Mouse (Mus musculus) CH12.LX (cell line): ENCODE measurements around the gene Map3k12. TPM values are rescaled to one million over a fixed set of nuclear protein-coding genes. Genes with fewer than 3 reads are reported as not detected.

Experiments
- DNase-seq: peaks from one replicate; pipeline ENCODE4 v3.0.0-alpha.2; 2013; ENCODE audit errors: extremely low read depth
- H3K27ac ChIP-seq: 2 replicates; pipeline ENCODE4 v1.5.1; 2012; ENCODE audit warnings: low read depth, mild to moderate bottlenecking, control low read depth, moderate library complexity; ENCODE audit not compliant: insufficient read depth
- H3K27me3 ChIP-seq: replicated peaks from 2 replicates; pipeline ENCODE3; 2012; ENCODE audit warnings: inconsistent platforms
- H3K36me3 ChIP-seq, 2 experiments: replicated peaks in 1 of 2; 2 replicates each; pipeline versions ENCODE3 to v1.6.1; 2012; ENCODE audit warnings: inconsistent platforms in 1 of 2, low read length in 1 of 2, mild to moderate bottlenecking in 1 of 2, mixed read lengths in 1 of 2, moderate library complexity in 1 of 2; ENCODE audit not compliant: control insufficient read depth in 1 of 2, insufficient read depth in 1 of 2
- H3K4me1 ChIP-seq, 2 experiments: 2 replicates each; pipeline ENCODE4 v1.6.1; 2012; ENCODE audit warnings: inconsistent platforms in 1 of 2, moderate library complexity in 1 of 2; ENCODE audit not compliant: insufficient read depth in 2 of 2, control insufficient read depth in 1 of 2
- H3K4me2 ChIP-seq: 2 replicates; pipeline ENCODE4 v1.6.1; 2012; ENCODE audit warnings: low read depth, mild to moderate bottlenecking, control low read depth; ENCODE audit not compliant: poor library complexity, insufficient read depth, severe bottlenecking
- H3K4me3 ChIP-seq, 3 experiments: fragments of 150-350 bp in 1 of 3; sonication (generic) in 1 of 3; replicated peaks in 1 of 3; 2 replicates each; pipeline versions ENCODE3 to v1.5.1; 2011 to 2012; ENCODE audit warnings: low read depth in 2 of 3, low read length in 2 of 3, mild to moderate bottlenecking in 2 of 3, moderate library complexity in 2 of 3, control low read depth in 1 of 3, improper control_type of control experiment in 1 of 3, inconsistent platforms in 1 of 3, mixed read lengths in 1 of 3; ENCODE audit not compliant: poor library complexity in 1 of 3
- H3K79me2 ChIP-seq: replicated peaks from 2 replicates; pipeline ENCODE4 v1.6.1; 2012; ENCODE audit warnings: mild to moderate bottlenecking, moderate library complexity; ENCODE audit not compliant: control insufficient read depth, poor library complexity, insufficient read depth, severe bottlenecking; ENCODE audit errors: extremely low read depth
- H3K9ac ChIP-seq: 2 replicates; pipeline ENCODE4 v1.6.1; 2012; ENCODE audit warnings: low read depth, mild to moderate bottlenecking, control low read depth, moderate library complexity; ENCODE audit not compliant: insufficient read depth
- H3K9me3 ChIP-seq: replicated peaks from 2 replicates; pipeline ENCODE3; 2012; ENCODE audit warnings: low read length, inconsistent platforms, mixed read lengths
- CHD1 ChIP-seq: IDR thresholded peaks from 2 replicates; pipeline ENCODE4 v1.6.1; 2012; ENCODE audit warnings: low read depth, low read length, improper control_type of control experiment, inconsistent platforms
- CHD2 ChIP-seq: IDR thresholded peaks from 2 replicates; pipeline ENCODE4 v1.6.1; 2011; ENCODE audit warnings: low read length, improper control_type of control experiment
- CTCF ChIP-seq, 2 experiments: IDR thresholded peaks in 1 of 2; conservative IDR thresholded peaks in 1 of 2; 2 replicates each; pipeline ENCODE4 v1.5.1; 2011 to 2012; ENCODE audit warnings: low read depth in 2 of 2, low read length in 2 of 2, improper control_type of control experiment in 1 of 2, inconsistent platforms in 1 of 2, mild to moderate bottlenecking in 1 of 2, moderate library complexity in 1 of 2
- E2F4 ChIP-seq: IDR thresholded peaks from 2 replicates; pipeline ENCODE4 v1.6.1; 2011; ENCODE audit warnings: low read depth, low read length, improper control_type of control experiment; ENCODE audit not compliant: insufficient replicate concordance
- EP300 ChIP-seq: IDR thresholded peaks from 2 replicates; pipeline ENCODE4 v1.6.1; 2011; ENCODE audit warnings: low read length, improper control_type of control experiment
- GABPA ChIP-seq: IDR thresholded peaks from 2 replicates; pipeline ENCODE4 v1.6.1; 2012; ENCODE audit warnings: low read depth, low read length, improper control_type of control experiment, inconsistent platforms; ENCODE audit not compliant: insufficient replicate concordance
- IRF4 ChIP-seq: IDR thresholded peaks from 2 replicates; pipeline ENCODE4 v1.6.1; 2014; ENCODE audit warnings: low read depth, mild to moderate bottlenecking, inconsistent platforms, low read length, improper control_type of control experiment
- JUN ChIP-seq: IDR thresholded peaks from 2 replicates; pipeline ENCODE4 v1.6.1; 2011; ENCODE audit warnings: low read depth, mild to moderate bottlenecking, low read length, improper control_type of control experiment, moderate library complexity; ENCODE audit not compliant: insufficient read depth
- KAT2A ChIP-seq: IDR thresholded peaks from 2 replicates; pipeline ENCODE4 v1.6.1; 2012; ENCODE audit warnings: low read length, improper control_type of control experiment, inconsistent platforms; ENCODE audit not compliant: insufficient replicate concordance
- MAX ChIP-seq: IDR thresholded peaks from 2 replicates; pipeline ENCODE4 v1.6.1; 2011; ENCODE audit warnings: low read length, improper control_type of control experiment
- MYC ChIP-seq: IDR thresholded peaks from 2 replicates; pipeline ENCODE4 v1.6.1; 2011; ENCODE audit warnings: low read depth, mild to moderate bottlenecking, improper control_type of control experiment, low read length
- NRF1 ChIP-seq: IDR thresholded peaks from 2 replicates; pipeline ENCODE4 v1.6.1; 2014; ENCODE audit warnings: low read depth, mild to moderate bottlenecking, inconsistent platforms, low read length, improper control_type of control experiment, moderate library complexity
- PAX5 ChIP-seq: IDR thresholded peaks from 2 replicates; pipeline ENCODE4 v1.6.1; 2012; ENCODE audit warnings: low read length, inconsistent platforms, mixed read lengths
- POLR2A ChIP-seq: IDR thresholded peaks from 2 replicates; pipeline ENCODE4 v1.6.1; 2011; ENCODE audit warnings: low read depth, mild to moderate bottlenecking, improper control_type of control experiment, low read length
- POLR2AphosphoS2 ChIP-seq: IDR thresholded peaks from 2 replicates; pipeline ENCODE4 v1.6.1; 2011; ENCODE audit warnings: low read depth, low read length, improper control_type of control experiment
- RAD21 ChIP-seq: IDR thresholded peaks from 2 replicates; pipeline ENCODE4 v1.6.1; 2011; ENCODE audit warnings: low read depth, mild to moderate bottlenecking, low read length, improper control_type of control experiment, moderate library complexity
- SIN3A ChIP-seq: IDR thresholded peaks from 2 replicates; pipeline ENCODE4 v1.6.1; 2012; ENCODE audit warnings: low read length, improper control_type of control experiment, inconsistent platforms
- SMC3 ChIP-seq: IDR thresholded peaks from 2 replicates; pipeline ENCODE4 v1.6.1; 2011; ENCODE audit warnings: low read depth, low read length, improper control_type of control experiment
- TBP ChIP-seq: conservative IDR thresholded peaks from 2 replicates; pipeline ENCODE4 v1.6.1; 2011; ENCODE audit warnings: low read depth, low read length, improper control_type of control experiment
- UBTF ChIP-seq: IDR thresholded peaks from 2 replicates; pipeline ENCODE4 v1.6.1; 2012; ENCODE audit warnings: low read depth, mild to moderate bottlenecking, inconsistent platforms, low read length, improper control_type of control experiment, moderate library complexity
- ZC3H11A ChIP-seq: IDR thresholded peaks from 2 replicates; pipeline ENCODE4 v1.6.1; 2012; ENCODE audit warnings: low read depth, mild to moderate bottlenecking, inconsistent platforms, low read length, improper control_type of control experiment
- ZMIZ1 ChIP-seq: IDR thresholded peaks from 2 replicates; pipeline ENCODE4 v1.6.1; 2012; ENCODE audit warnings: low read depth, mild to moderate bottlenecking, inconsistent platforms, low read length, improper control_type of control experiment
- dilution Hi-C: fragments of 300-500 bp; cut with MboI; formaldehyde crosslinking; loops from 2 replicates; pipeline ENCODE4 v1.14.3; 2020; ENCODE audit warnings: low sequenced_read_pairs; ENCODE audit not compliant: extremely low pct_unique_long_range_greater_than_20kb, extremely low pct_ligation_motif_present
- in situ Hi-C: fragments of 300-500 bp; cut with MboI; formaldehyde crosslinking; loops from 3 replicates; pipeline ENCODE4 v1.14.3; 2019; ENCODE audit warnings: low sequenced_read_pairs, low pct_ligation_motif_present, low pct_unique_long_range_greater_than_20kb, mixed read lengths
- polyA plus RNA-seq: library from polyadenylated mRNA; unstranded; fragments of >175 nt; gene quantifications from 2 replicates; pipeline ENCODE4 v1.2.1, GENCODE M21; 2012; ENCODE audit warnings: low read depth; ENCODE audit not compliant: insufficient read length
- total RNA-seq, 2 experiments: library from RNA; depleted of rRNA; stranded (reverse); fragments of 300-350 nt in 1 of 2; fragments of >200 nt in 1 of 2; gene quantifications; 2 replicates each; pipeline ENCODE4 v1.2.3; 2012 to 2014

Gene Map3k12
- total and polyA plus RNA-seq, 3 experiments: 1.5 to 3.0 (median 2.3) TPM

DNA sequence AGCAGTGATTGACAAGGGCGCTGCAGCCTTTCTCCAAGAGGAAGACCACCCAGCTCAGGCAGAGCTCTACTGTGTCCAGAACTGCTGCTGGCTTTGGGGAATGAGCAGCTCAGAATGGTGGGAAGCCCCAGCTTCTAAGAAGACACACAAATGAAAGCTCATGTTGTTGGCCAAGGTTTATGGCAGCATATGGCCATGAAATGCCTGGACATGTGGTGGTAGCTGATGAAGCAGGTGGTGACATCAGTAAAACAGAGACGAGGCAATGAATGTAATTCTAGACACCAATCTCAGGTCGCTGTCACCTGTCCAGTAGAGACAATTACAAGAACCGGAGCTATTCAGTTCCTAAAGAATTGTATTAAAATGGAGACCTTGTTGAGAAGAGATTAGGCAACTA, 27.9 kb upstream of the Map3k12 start:
- Histone ChIP-seq H3K4me3 (no peak overlapping the region), H3K79me2 (no peaks in the 10 kb centered on the region), H3K9me3 (no peaks in the 10 kb centered on the region), H3K4me1 (no peaks in the 10 kb centered on the region), H3K27ac (no peak overlapping the region), H3K9ac (no peak overlapping the region), H3K27me3 (no peaks in the 10 kb centered on the region), H3K4me2 (no peak overlapping the region), H3K36me3 (peaks cover 49 to 74% of the 10 kb centered on the region in 2 experiments)
- dilution Hi-C loops: no loop called here
- TF ChIP-seq TBP (no peak), E2F4 (no peak), CHD2 (no peak), CHD1 (no peak), POLR2AphosphoS2 (no peak), KAT2A (no peak), UBTF (no peak), ZC3H11A (no peak), POLR2A (no peak)
- in situ Hi-C loops: loop anchor here (10.0 kb wide), 1 partner anchor 120 kb away; no protein-coding TSS in a partner anchor
- no peak for DNase-seq

- in situ Hi-C loops (no loop called here), dilution Hi-C loops (no loop called here)
- H3K4me3 ChIP-seq: no peak overlapping the region
- H3K79me2 ChIP-seq: no peaks in the 10 kb centered on the region
- H3K36me3 ChIP-seq: peaks cover 36 to 87% of the 10 kb centered on the region in 2 experiments
- no peak overlapping the region for H3K27ac ChIP-seq
- no peaks in the 10 kb centered on the region for H3K27me3 ChIP-seq
- no peak for DNase-seq
- TF ChIP-seq JUN (no peak), NRF1 (no peak), TBP (no peak), UBTF (no peak), POLR2A (no peak), MYC (no peak), RAD21 (no peak), SIN3A (no peak), CTCF (conservative IDR thresholded peaks at IDR 0.05 in 1 of 2, IDR thresholded peaks at IDR 0.05 in 1 of 2; ENCODE audit: low read depth in 2 of 2, low read length in 2 of 2) (no peak), IRF4 (no peak), PAX5 (no peak), ZMIZ1 (no peak), CHD2 (no peak), ZC3H11A (no peak), GABPA (no peak), MAX (no peak), EP300 (no peak), SMC3 (no peak)
- H3K4me2 ChIP-seq: no peak overlapping the region
- no peaks in the 10 kb centered on the region for H3K9me3 ChIP-seq
- H3K4me1 ChIP-seq: peaks cover 0 to 8% of the 10 kb centered on the region in 2 experiments; a peak in 1 of 4 replicates
- no peak overlapping the region for H3K9ac ChIP-seq
Observed at GRCm38 (mm10) chr15:102533926-102534325, 17.1 kb upstream of the Map3k12 start.
